Mouse (Mus musculus) stomach, embryonic 14.5 days (tissue): Measurements from ENCODE around the gene Knstrn. TPM values are rescaled to one million over a fixed set of nuclear protein-coding genes. Genes with fewer than 3 reads are reported as not detected.

Experiments
- ATAC-seq: fragments of 200-750 bp; cut with Nextera tagmentation; 2 replicates; pipeline ENCODE4 v1.8.0; 2017; ENCODE audit warnings: low read depth, moderate TSS enrichment; ENCODE audit not compliant: insufficient number of reproducible peaks, insufficient read depth, low FRiP score
- H3K27ac ChIP-seq: fragments of 300-500 bp; sonication (generic); 2 replicates; pipeline ENCODE4 v1.5.1; 2014; ENCODE audit warnings: mild to moderate bottlenecking, low read length, moderate library complexity, mixed read lengths
- H3K27me3 ChIP-seq: fragments of 300-500 bp; sonication (generic); 2 replicates; pipeline ENCODE4 v1.6.1; 2014; ENCODE audit warnings: low read length, control low read depth, mixed read lengths; ENCODE audit not compliant: control insufficient read depth, insufficient read depth
- H3K36me3 ChIP-seq: fragments of 300-500 bp; sonication (generic); 2 replicates; pipeline ENCODE4 v1.6.1; 2014; ENCODE audit warnings: mild to moderate bottlenecking, control low read depth, low read length, moderate library complexity, mixed read lengths; ENCODE audit not compliant: control insufficient read depth, insufficient read depth
- H3K4me1 ChIP-seq: fragments of 300-500 bp; sonication (generic); 2 replicates; pipeline ENCODE4 v1.6.1; 2014; ENCODE audit warnings: low read length, control low read depth, mixed read lengths; ENCODE audit not compliant: control insufficient read depth, insufficient read depth
- H3K4me2 ChIP-seq: fragments of 300-500 bp; sonication (generic); replicated peaks from 2 replicates; pipeline ENCODE4 v1.6.1; 2014; ENCODE audit warnings: low read depth, low read length, control low read depth
- H3K4me3 ChIP-seq: fragments of 300-500 bp; sonication (generic); 2 replicates; pipeline ENCODE4 v1.5.1; 2014; ENCODE audit warnings: low read depth, low read length, control low read depth
- H3K9ac ChIP-seq: fragments of 300-500 bp; sonication (generic); replicated peaks from 2 replicates; pipeline ENCODE4 v1.6.1; 2014; ENCODE audit warnings: low read depth, mild to moderate bottlenecking, control low read depth, low read length, moderate library complexity, mixed read lengths
- H3K9me3 ChIP-seq: fragments of 300-500 bp; sonication (generic); 2 replicates; pipeline ENCODE4 v1.6.1; 2016; ENCODE audit warnings: low read depth, low read length, control low read depth; ENCODE audit not compliant: control insufficient read depth
- WGBS: fragments of 180-500 bp; shearing (Covaris S2); extraction: QIAGEN DNeasy Blood & Tissue Kit; methylation state at CpG from one replicate; pipeline ENCODE4 v1.1.7; 2014; 5-methylcytosine and 5-hydroxymethylcytosine counted together
- polyA plus RNA-seq: library from polyadenylated mRNA; unstranded; fragments of >200 nt; fragmentation: Nextera tagmentation; extraction: Ambion mirVana; gene quantifications from 2 replicates; pipeline ENCODE4 v1.2.1, GENCODE M21; 2014

Gene Knstrn
- polyA plus RNA-seq, 1 experiment from 2014 or later = 105 TPM

GRCm38 (mm10) chr2:118829096-118829495 is 15.3 kb downstream of the Knstrn start:
- Histone ChIP-seq H3K9me3 (no peaks in the 10 kb centered on the region), H3K36me3 (peaks cover 47% of the 10 kb centered on the region), H3K4me2 (no peak overlapping the region), H3K4me3 (no peak overlapping the region), H3K4me1 (no peaks in the 10 kb centered on the region), H3K9ac (no peak overlapping the region), H3K27ac (no peak overlapping the region), H3K27me3 (no peaks in the 10 kb centered on the region)
- 93% methylated on average over 5 of the region's 5 CpGs for WGBS
- no peak for ATAC-seq

- H3K36me3 ChIP-seq = peaks cover 42% of the 10 kb centered on the region
- H3K27me3 ChIP-seq = no peaks in the 10 kb centered on the region
- no peak for ATAC-seq
- no peaks in the 10 kb centered on the region for H3K4me1 ChIP-seq
- H3K9me3 ChIP-seq = no peaks in the 10 kb centered on the region
- 93% methylated on average over 6 of the region's 6 CpGs for WGBS
- no peak overlapping the region for H3K4me3 ChIP-seq
- H3K9ac ChIP-seq = no peak overlapping the region
- H3K27ac ChIP-seq = no peak overlapping the region
- no peak overlapping the region for H3K4me2 ChIP-seq
Observed at GRCm38 (mm10) chr2:118834061-118834460, 20.3 kb downstream of the Knstrn start.

GRCm38 (mm10) chr2:118835115-118835514 is 21.3 kb downstream of the Knstrn start:
- 67% methylated on average over 6 of the region's 6 CpGs for WGBS
- Histone ChIP-seq H3K4me1 (no peaks in the 10 kb centered on the region), H3K4me2 (no peak overlapping the region), H3K27me3 (no peaks in the 10 kb centered on the region), H3K36me3 (peaks cover 35% of the 10 kb centered on the region), H3K4me3 (no peak overlapping the region), H3K9ac (no peak overlapping the region), H3K27ac (no peak overlapping the region), H3K9me3 (no peaks in the 10 kb centered on the region)
- no peak for ATAC-seq

GRCm38 (mm10) chr2:118838330-118838729 is 24.5 kb downstream of the Knstrn start:
- no peak overlapping the region for H3K4me2 ChIP-seq
- WGBS = 51% methylated on average over 5 of the region's 5 CpGs
- H3K9me3 ChIP-seq = no peaks in the 10 kb centered on the region
- H3K4me1 ChIP-seq = no peaks in the 10 kb centered on the region
- no peak overlapping the region for H3K9ac ChIP-seq
- no peak overlapping the region for H3K27ac ChIP-seq
- H3K27me3 ChIP-seq = no peaks in the 10 kb centered on the region
- peaks cover 14% of the 10 kb centered on the region for H3K36me3 ChIP-seq
- H3K4me3 ChIP-seq = no peak overlapping the region
- no peak for ATAC-seq

GRCm38 (mm10) chr2:118841186-118841585 is 27.4 kb downstream of the Knstrn start:
- Histone ChIP-seq H3K4me1 (no peaks in the 10 kb centered on the region), H3K27ac (no peak overlapping the region), H3K36me3 (no peaks in the 10 kb centered on the region), H3K9ac (no peak overlapping the region), H3K9me3 (no peaks in the 10 kb centered on the region), H3K4me3 (no peak overlapping the region), H3K27me3 (no peaks in the 10 kb centered on the region), H3K4me2 (no peak overlapping the region)
- WGBS = 66% methylated on average over 5 of the region's 5 CpGs
- no peak for ATAC-seq

GRCm38 (mm10) chr2:118841774-118842173 is 28.0 kb downstream of the Knstrn start:
- Histone ChIP-seq H3K4me1 (no peaks in the 10 kb centered on the region), H3K9me3 (no peaks in the 10 kb centered on the region), H3K36me3 (no peaks in the 10 kb centered on the region), H3K4me2 (no peak overlapping the region), H3K27me3 (no peaks in the 10 kb centered on the region), H3K9ac (no peak overlapping the region), H3K27ac (no peak overlapping the region), H3K4me3 (no peak overlapping the region)
- no peak for ATAC-seq
- 87% methylated on average over 4 of the region's 4 CpGs for WGBS

- no peaks in the 10 kb centered on the region for H3K27me3 ChIP-seq
- H3K4me3 ChIP-seq = no peak overlapping the region
- H3K36me3 ChIP-seq = no peaks in the 10 kb centered on the region
- H3K4me2 ChIP-seq = no peak overlapping the region
- ATAC-seq = no peak
- no peaks in the 10 kb centered on the region for H3K4me1 ChIP-seq
- no peak overlapping the region for H3K9ac ChIP-seq
- no peaks in the 10 kb centered on the region for H3K9me3 ChIP-seq
- WGBS = 78% methylated on average over 3 of the region's 3 CpGs
- H3K27ac ChIP-seq = no peak overlapping the region
Observed at GRCm38 (mm10) chr2:118844427-118844826, 30.6 kb downstream of the Knstrn start.

- ATAC-seq = no peak
- Histone ChIP-seq H3K27me3 (no peaks in the 10 kb centered on the region), H3K27ac (no peak overlapping the region), H3K9ac (no peak overlapping the region), H3K9me3 (no peaks in the 10 kb centered on the region), H3K4me1 (no peaks in the 10 kb centered on the region), H3K4me3 (no peak overlapping the region), H3K36me3 (no peaks in the 10 kb centered on the region), H3K4me2 (no peak overlapping the region)
- WGBS = 51% methylated on average over 7 of the region's 7 CpGs
Observed at GRCm38 (mm10) chr2:118846246-118846645, 32.4 kb downstream of the Knstrn start.

GRCm38 (mm10) chr2:118851756-118852155 is 38.0 kb downstream of the Knstrn start:
- H3K9me3 ChIP-seq = no peaks in the 10 kb centered on the region
- no peak overlapping the region for H3K9ac ChIP-seq
- no peak overlapping the region for H3K27ac ChIP-seq
- no peak overlapping the region for H3K4me3 ChIP-seq
- H3K27me3 ChIP-seq = no peaks in the 10 kb centered on the region
- no peaks in the 10 kb centered on the region for H3K4me1 ChIP-seq
- 9% methylated on average over 3 of the region's 3 CpGs for WGBS
- no peaks in the 10 kb centered on the region for H3K36me3 ChIP-seq
- ATAC-seq = no peak
- H3K4me2 ChIP-seq = no peak overlapping the region
